Mouse (Mus musculus): Measurements from ENCODE around the gene Abcg1. TPM values are rescaled to one million over a fixed set of nuclear protein-coding genes. Genes with fewer than 3 reads are reported as not detected.

The Abcg1 gene
- total RNA-seq, 4 experiments from 2014 or later: 3.7 to 6.9 (median 6.5) TPM

Other genes with a start within 250 kb of the Abcg1 start
- under 1 TPM; 0.13 to 0.28 (median 0.17) TPM for gene Glp1r, start 155.9 kb upstream of the Abcg1 start, total RNA-seq (2022)
- gene Umodl1, start 103.0 kb upstream of the Abcg1 start, total RNA-seq (2022): not detected
- gene Tff3, start 72.0 kb downstream of the Abcg1 start, total RNA-seq (2022): not detected
- gene Tff2, start 86.6 kb downstream of the Abcg1 start, total RNA-seq (2022): not detected
- not detected for gene Tff1, start 107.6 kb downstream of the Abcg1 start, total RNA-seq (2022)
- gene Tmprss3, start 141.3 kb downstream of the Abcg1 start, total RNA-seq (2022): not detected
- gene Ubash3a, start 150.2 kb downstream of the Abcg1 start, total RNA-seq (2022): under 1 TPM in 2 of 4 experiments, not detected in 2; 0.11 to 0.19 TPM
- 1 to 10 TPM in 2 of 4 experiments, under 1 TPM in 2; 0.59 to 1.3 (median 0.91) TPM for gene Rsph1, start 219.7 kb downstream of the Abcg1 start, total RNA-seq (2022)
- 10 to 100 TPM in 2 of 4 experiments, 1 to 10 TPM in 2; 7.9 to 11.9 (median 10.0) TPM for gene Slc37a1, start 229.1 kb downstream of the Abcg1 start, total RNA-seq (2022)

Data from heart, adult 8-10 months (tissue).